Mouse (Mus musculus) liver, postnatal 0 days (tissue): ENCODE data around the gene Dpagt1.

Source experiments
- CTCF ChIP-seq: sonication (generic); IDR thresholded peaks from 2 replicates; pipeline ENCODE4 v1.5.1; 2016; ENCODE audit warnings: antibody characterized with exemption, low read depth
- EP300 ChIP-seq: IDR thresholded peaks from 2 replicates; pipeline ENCODE4 v1.6.1; 2016; ENCODE audit warnings: antibody characterized with exemption, low read depth, mild to moderate bottlenecking

- no peak for TF ChIP-seq EP300
- no peak for TF ChIP-seq CTCF
Observed at GRCm38 (mm10) chr9:44314257-44314547, 11.6 kb upstream of the Dpagt1 start.
